Mouse (Mus musculus) midbrain, embryonic 16.5 days (tissue): ENCODE measurements around the gene Slc4a3. TPM values are rescaled to one million over a fixed set of nuclear protein-coding genes. Genes with fewer than 3 reads are reported as not detected.

Experiments used
- ATAC-seq: fragments of 200-750 bp; cut with Nextera tagmentation; 2 replicates; pipeline ENCODE4 v1.8.0; 2017; ENCODE audit warnings: moderate TSS enrichment
- H3K27ac ChIP-seq: fragments of 300-500 bp; sonication (generic); 2 replicates; pipeline ENCODE4 v1.5.1; 2014; ENCODE audit warnings: mild to moderate bottlenecking, low read length, mixed read lengths
- H3K27me3 ChIP-seq: fragments of 300-500 bp; sonication (generic); 2 replicates; pipeline ENCODE4 v1.6.1; 2014; ENCODE audit warnings: low read depth, low read length, mixed read lengths; ENCODE audit not compliant: control insufficient read depth, insufficient read depth
- H3K36me3 ChIP-seq: fragments of 300-500 bp; sonication (generic); 2 replicates; pipeline ENCODE4 v1.6.1; 2014; ENCODE audit warnings: mild to moderate bottlenecking, low read length, moderate library complexity, mixed read lengths; ENCODE audit not compliant: control insufficient read depth, insufficient read depth
- H3K4me1 ChIP-seq: fragments of 300-500 bp; sonication (generic); 2 replicates; pipeline ENCODE4 v1.6.1; 2014; ENCODE audit warnings: mild to moderate bottlenecking, low read length, mixed read lengths; ENCODE audit not compliant: control insufficient read depth, insufficient read depth
- H3K4me2 ChIP-seq: fragments of 300-500 bp; sonication (generic); 2 replicates; pipeline ENCODE4 v1.6.1; 2014; ENCODE audit warnings: mild to moderate bottlenecking, low read length, mixed read lengths
- H3K4me3 ChIP-seq: fragments of 300-500 bp; sonication (generic); 2 replicates; pipeline ENCODE4 v1.5.1; 2014; ENCODE audit warnings: low read depth, mild to moderate bottlenecking, low read length, moderate library complexity, mixed read lengths
- H3K9ac ChIP-seq: fragments of 300-500 bp; sonication (generic); 2 replicates; pipeline ENCODE4 v1.6.1; 2014; ENCODE audit warnings: low read depth, low read length, mixed read lengths
- H3K9me3 ChIP-seq: fragments of 300-500 bp; sonication (generic); replicated peaks from 2 replicates; pipeline ENCODE4 v1.6.1; 2014; ENCODE audit warnings: mild to moderate bottlenecking, low read length, mixed read lengths; ENCODE audit not compliant: control insufficient read depth, poor library complexity, severe bottlenecking
- WGBS: fragments of 180-500 bp; shearing (Covaris S2); extraction: QIAGEN DNeasy Blood & Tissue Kit; methylation state at CpG from one replicate; pipeline ENCODE4 v1.1.7; 2014; 5-methylcytosine and 5-hydroxymethylcytosine counted together
- polyA plus RNA-seq: library from polyadenylated mRNA; unstranded; fragments of >200 nt; fragmentation: Nextera tagmentation; extraction: Ambion mirVana; gene quantifications from 2 replicates; pipeline ENCODE4 v1.2.1, GENCODE M21; 2015

The Slc4a3 gene
- polyA plus RNA-seq, 1 experiment from 2014 or later, result 83.0 TPM

DNA sequence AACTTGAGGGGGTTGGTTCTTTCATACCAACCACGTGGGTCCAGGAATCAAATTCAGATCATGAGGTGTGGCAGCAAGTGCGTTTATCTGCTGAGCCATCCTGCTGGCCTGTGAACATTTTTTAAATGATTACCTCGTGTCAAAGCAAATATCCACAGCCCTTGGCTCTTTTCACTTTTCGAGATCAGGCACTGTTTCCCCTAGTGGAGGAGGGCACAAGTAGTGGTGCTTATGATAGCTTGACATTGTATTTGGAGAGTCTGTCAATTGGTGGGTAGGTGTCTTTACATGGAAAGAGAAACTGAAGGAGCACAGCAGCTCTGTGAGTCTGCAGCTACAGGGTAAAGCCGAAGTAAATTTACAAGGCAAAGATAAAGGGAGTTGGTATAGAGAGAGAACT, 18.9 kb downstream of the Slc4a3 start:
- Histone ChIP-seq H3K4me3 (no peak overlapping the region), H3K9me3 (0 out of 2 replicates have a peak, but pooled peaks cover 3% of the 10 kb centered on the region), H3K4me1 (peaks cover 4% of the 10 kb centered on the region), H3K4me2 (no peak overlapping the region), H3K27ac (peak overlapping the region; percentile 44; the same call in 1 of the 2 replicates), H3K27me3 (no peaks in the 10 kb centered on the region), H3K36me3 (no peaks in the 10 kb centered on the region), H3K9ac (no peak overlapping the region)
- no peak for ATAC-seq
- 71% methylated on average over 5 of the region's 5 CpGs for WGBS

DNA sequence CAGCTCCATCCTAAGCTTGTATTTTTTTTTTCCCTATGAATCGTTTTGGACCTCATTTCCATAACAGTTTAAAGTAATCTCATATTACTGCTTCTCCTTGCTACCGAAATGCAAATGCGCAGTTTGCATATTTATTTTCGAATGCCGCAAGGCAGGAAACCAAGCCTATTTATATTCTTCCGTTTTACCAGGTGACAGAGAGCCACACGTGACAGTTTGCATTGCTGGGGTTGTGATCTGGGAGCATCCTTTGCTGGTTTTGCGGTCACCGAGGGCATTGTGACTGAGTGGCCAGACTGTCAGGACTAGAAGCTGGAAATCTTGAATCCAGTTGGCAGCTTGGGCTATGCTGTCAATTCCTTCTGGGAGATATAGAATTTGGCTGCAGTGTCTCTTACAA, 19.6 kb downstream of the Slc4a3 start:
- 58% methylated on average over 9 of the region's 9 CpGs for WGBS
- Histone ChIP-seq H3K4me1 (peaks cover 4% of the 10 kb centered on the region), H3K9me3 (0 out of 2 replicates have a peak, but pooled peaks cover 3% of the 10 kb centered on the region), H3K36me3 (no peaks in the 10 kb centered on the region), H3K9ac (no peak overlapping the region), H3K4me3 (no peak overlapping the region), H3K27ac (peak overlapping the region; percentile 57), H3K4me2 (no peak overlapping the region), H3K27me3 (no peaks in the 10 kb centered on the region)
- ATAC-seq, result no peak

DNA sequence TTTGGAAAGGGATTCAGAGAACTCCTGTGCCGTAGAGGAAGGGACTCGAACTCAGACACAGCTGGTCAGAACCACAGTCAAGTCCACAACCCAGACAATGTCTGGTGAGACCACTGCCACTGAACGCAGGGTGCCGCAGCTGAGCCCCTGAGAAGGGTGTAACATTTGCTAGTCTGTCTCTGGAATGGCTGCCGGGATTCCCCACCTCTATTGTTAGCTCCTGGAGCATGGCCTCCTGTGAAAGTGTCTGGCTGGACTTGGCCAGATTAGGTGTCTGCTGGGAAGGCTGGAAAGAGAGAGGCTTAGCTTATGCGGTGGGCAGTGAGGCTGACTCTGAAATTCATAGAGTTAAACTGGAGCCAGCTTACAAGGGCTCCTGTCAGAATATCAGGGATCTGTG, 24.3 kb downstream of the Slc4a3 start:
- Histone ChIP-seq H3K4me3 (no peak overlapping the region), H3K27me3 (no peaks in the 10 kb centered on the region), H3K9ac (no peak overlapping the region), H3K4me2 (no peak overlapping the region), H3K27ac (no peak overlapping the region), H3K4me1 (no peaks in the 10 kb centered on the region; the same call in 1 of the 2 replicates), H3K9me3 (no peaks in the 10 kb centered on the region), H3K36me3 (no peaks in the 10 kb centered on the region)
- ATAC-seq, result no peak
- WGBS, result 53% methylated on average over 6 of the region's 6 CpGs

DNA sequence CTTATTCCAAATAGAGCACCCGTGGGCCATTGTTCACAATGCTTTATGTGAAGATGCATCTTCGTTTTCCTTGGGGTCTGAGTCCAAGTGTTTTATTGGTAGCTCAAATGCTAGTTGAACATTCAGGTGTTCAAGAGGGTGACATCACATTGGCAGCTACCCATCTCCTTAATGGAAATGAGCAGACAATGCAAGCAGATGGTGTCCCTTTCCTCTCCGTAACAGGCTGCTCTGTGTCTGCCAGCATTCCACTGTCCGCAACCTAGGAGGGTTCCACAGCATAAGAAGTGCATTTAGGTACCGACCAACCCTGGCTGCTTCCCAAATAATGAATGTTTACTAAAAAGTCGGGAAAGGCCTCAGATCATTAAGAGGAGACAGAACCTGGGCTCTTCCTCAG, 26.7 kb downstream of the Slc4a3 start:
- Histone ChIP-seq H3K36me3 (no peaks in the 10 kb centered on the region), H3K27ac (no peak overlapping the region), H3K27me3 (no peaks in the 10 kb centered on the region), H3K4me3 (no peak overlapping the region), H3K4me2 (no peak overlapping the region), H3K4me1 (no peaks in the 10 kb centered on the region), H3K9ac (no peak overlapping the region), H3K9me3 (no peaks in the 10 kb centered on the region)
- no peak for ATAC-seq
- 84% methylated on average over 6 of the region's 6 CpGs for WGBS

DNA sequence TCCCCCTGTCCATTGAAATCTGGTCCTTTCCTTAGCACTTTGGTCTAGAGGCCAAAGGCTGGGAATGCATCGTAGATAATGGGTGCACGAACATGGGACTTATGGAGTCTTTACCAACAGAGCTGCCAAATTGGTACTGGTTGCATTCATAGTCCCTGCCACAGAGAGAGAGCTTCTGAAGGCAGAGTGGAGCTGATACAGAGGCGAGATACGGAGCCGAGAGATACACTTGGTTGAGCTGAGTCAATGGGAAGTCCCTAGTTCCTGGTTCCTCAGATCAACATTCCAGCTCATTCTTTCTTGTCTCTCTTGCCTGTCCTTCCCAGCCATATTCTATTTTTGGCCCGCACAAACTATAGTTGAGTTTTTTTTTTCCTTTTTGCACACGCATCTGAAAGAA, 27.6 kb downstream of the Slc4a3 start:
- no peak overlapping the region for H3K4me2 ChIP-seq
- H3K27ac ChIP-seq, result no peak overlapping the region
- no peak overlapping the region for H3K9ac ChIP-seq
- H3K27me3 ChIP-seq, result no peaks in the 10 kb centered on the region
- 72% methylated on average over 7 of the region's 7 CpGs for WGBS
- no peaks in the 10 kb centered on the region for H3K4me1 ChIP-seq
- H3K36me3 ChIP-seq, result no peaks in the 10 kb centered on the region
- H3K4me3 ChIP-seq, result no peak overlapping the region
- H3K9me3 ChIP-seq, result no peaks in the 10 kb centered on the region
- ATAC-seq, result no peak

DNA sequence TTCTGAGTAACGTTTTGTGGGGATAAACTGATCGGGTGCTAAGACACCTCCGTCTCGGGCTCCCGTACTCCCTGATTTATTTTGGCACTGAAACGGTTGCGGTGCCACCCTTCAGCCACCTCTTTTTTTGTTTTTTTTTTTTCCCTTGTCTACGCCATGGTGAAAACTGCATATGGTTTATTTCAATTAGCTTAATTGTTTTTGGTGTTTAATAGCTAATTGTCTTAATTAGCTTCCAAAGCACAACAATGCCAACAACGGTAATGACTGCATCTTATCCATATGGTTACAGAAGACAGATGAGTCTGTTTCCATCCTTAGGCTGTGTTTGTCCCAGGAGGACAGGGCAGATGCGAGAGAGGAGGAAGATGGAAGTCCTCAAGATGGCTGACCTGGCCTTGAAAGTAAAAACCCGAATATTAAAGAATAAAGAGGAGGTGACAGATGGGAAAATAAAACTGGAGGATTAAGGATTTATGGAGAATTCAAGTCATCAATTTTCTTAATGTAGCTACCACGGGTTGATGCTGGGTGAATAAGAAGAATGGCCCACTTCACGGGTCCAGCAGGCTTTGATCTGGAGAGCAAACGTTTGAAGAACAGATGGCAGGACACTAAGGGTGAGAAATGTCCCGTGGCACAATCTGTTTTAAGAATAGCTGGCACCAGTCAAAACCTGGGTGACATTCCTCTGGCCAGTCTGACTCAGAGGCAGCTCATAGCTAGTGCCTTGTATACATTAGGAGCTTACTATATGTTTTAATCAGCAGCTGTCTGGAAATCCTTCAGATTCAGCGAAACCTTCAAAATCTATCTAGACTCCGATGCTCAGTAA, 28.6 kb downstream of the Slc4a3 start:
- 74% methylated on average over 17 of the region's 17 CpGs for WGBS
- Histone ChIP-seq H3K27ac (no peak overlapping the region), H3K4me2 (no peak overlapping the region), H3K4me1 (no peaks in the 10 kb centered on the region), H3K9me3 (no peaks in the 10 kb centered on the region), H3K36me3 (no peaks in the 10 kb centered on the region), H3K9ac (no peak overlapping the region), H3K4me3 (no peak overlapping the region), H3K27me3 (no peaks in the 10 kb centered on the region)
- ATAC-seq, result no peak

DNA sequence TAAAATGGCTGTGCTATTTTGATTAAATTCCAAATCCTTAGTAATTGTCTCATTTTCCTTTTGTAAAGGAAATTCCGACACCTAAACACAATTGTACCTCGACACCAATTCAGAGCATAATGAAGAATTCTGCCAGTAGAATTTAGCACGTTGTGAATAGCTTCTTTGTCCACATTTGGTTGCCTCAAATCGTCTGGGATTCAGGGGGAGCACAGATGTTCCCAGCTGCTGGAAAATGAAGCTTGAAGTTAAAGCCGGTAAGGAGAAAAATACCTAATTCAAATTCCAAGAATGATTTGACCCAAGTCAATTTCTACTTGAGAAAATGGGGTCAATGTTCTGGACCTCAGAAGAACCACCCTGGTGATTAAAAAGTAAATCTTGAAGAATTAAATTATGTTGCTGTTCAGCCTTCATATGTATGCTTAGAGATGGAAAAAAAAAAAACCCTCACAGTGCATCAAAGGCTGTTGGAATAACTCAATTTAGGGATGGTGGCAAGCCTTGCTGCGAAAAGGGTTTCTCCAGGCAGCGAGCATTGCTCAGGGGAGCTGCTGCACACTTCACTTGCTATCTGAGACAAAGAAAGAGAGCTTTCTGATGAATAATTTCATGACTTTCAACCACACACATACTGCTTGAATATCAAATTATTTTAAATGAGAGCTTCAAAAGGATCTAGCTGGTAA, 36.0 kb downstream of the Slc4a3 start:
- Histone ChIP-seq H3K4me1 (peaks cover 4% of the 10 kb centered on the region; the same call in 1 of the 2 replicates), H3K27ac (peak overlapping the region; percentile 83), H3K27me3 (no peaks in the 10 kb centered on the region), H3K4me3 (no peak overlapping the region), H3K9ac (no peak overlapping the region; the same call in 1 of the 2 replicates), H3K4me2 (0 out of 2 replicates have a peak overlapping the region, but pooled peaks have one; percentile 0), H3K9me3 (no peaks in the 10 kb centered on the region), H3K36me3 (no peaks in the 10 kb centered on the region)
- peak; percentile 68; the same call in 1 of the 2 replicates for ATAC-seq
- 12% methylated on average over 7 of the region's 7 CpGs for WGBS

DNA sequence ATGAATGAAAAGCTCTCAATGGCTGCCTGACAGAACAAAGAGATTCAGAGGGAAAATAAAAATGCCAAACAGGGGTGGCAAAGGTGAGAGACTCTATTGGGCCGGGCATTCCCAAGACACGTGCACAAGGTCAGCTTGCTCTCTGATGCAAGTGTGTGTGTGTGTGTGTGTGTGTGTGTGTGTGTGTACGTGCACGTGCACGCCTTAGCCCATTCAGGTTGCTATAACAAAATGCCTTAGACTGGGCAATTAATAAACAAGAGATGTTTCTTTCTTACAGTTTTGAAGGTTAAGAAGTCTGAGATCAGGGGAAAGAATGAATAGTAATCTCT, 36.5 kb downstream of the Slc4a3 start:
- 0 out of 2 replicates have a peak overlapping the region, but pooled peaks have one; percentile 0 for H3K4me2 ChIP-seq
- H3K27ac ChIP-seq, result peak overlapping the region; percentile 83
- H3K4me1 ChIP-seq, result peaks cover 4% of the 10 kb centered on the region; the same call in 1 of the 2 replicates
- H3K4me3 ChIP-seq, result no peak overlapping the region
- no peaks in the 10 kb centered on the region for H3K36me3 ChIP-seq
- H3K9me3 ChIP-seq, result no peaks in the 10 kb centered on the region
- 42% methylated on average over 5 of the region's 5 CpGs for WGBS
- no peak overlapping the region; the same call in 1 of the 2 replicates for H3K9ac ChIP-seq
- no peaks in the 10 kb centered on the region for H3K27me3 ChIP-seq
- 0 out of 2 replicates have a peak, but pooled peaks have one; percentile 52 for ATAC-seq

DNA sequence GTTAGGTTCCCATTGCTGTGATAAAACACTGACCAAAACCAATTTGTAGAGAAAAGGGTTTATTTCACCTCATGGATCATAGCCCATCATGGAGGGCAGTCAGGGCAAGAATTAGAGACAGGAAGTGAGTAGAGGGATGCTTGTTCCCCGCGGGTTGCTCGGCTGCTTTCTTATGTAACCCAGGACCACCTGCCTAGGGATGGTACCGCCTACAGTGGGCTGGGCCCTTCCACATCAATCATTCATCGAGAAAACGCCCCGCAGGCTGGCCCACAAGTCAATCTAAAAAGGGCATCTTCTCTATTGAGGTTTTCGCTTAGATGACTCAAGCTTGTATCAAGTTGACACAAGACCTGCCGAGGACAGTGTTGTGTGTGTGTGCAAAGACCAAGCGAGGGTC, 37.0 kb downstream of the Slc4a3 start:
- H3K27me3 ChIP-seq, result no peaks in the 10 kb centered on the region
- H3K27ac ChIP-seq, result peak overlapping the region; percentile 56
- H3K36me3 ChIP-seq, result no peaks in the 10 kb centered on the region
- no peak overlapping the region for H3K4me3 ChIP-seq
- 81% methylated on average over 10 of the region's 10 CpGs for WGBS
- no peak overlapping the region for H3K9ac ChIP-seq
- ATAC-seq, result no peak; the same call in 1 of the 2 replicates
- H3K4me2 ChIP-seq, result no peak overlapping the region
- H3K4me1 ChIP-seq, result peaks cover 4% of the 10 kb centered on the region; the same call in 1 of the 2 replicates
- H3K9me3 ChIP-seq, result no peaks in the 10 kb centered on the region
